Mouse (Mus musculus) neural tube, embryonic 14.5 days (tissue): ENCODE data around the gene Cxcl1. TPM values are rescaled to one million over a fixed set of nuclear protein-coding genes. Genes with fewer than 3 reads are reported as not detected.

Source experiments
- ATAC-seq: fragments of 200-750 bp; cut with Nextera tagmentation; 2 replicates; pipeline ENCODE4 v1.8.0; 2017; ENCODE audit warnings: low read depth, mild to moderate bottlenecking, moderate TSS enrichment, moderate library complexity
- H3K27ac ChIP-seq: fragments of 300-500 bp; sonication (generic); 2 replicates; pipeline ENCODE4 v1.5.1; 2014; ENCODE audit warnings: low read depth, mild to moderate bottlenecking, control low read depth, low read length, moderate library complexity, mixed read lengths
- H3K27me3 ChIP-seq: fragments of 300-500 bp; sonication (generic); 2 replicates; pipeline ENCODE4 v1.6.1; 2014; ENCODE audit warnings: low read length; ENCODE audit not compliant: control insufficient read depth, insufficient read depth
- H3K36me3 ChIP-seq: fragments of 300-500 bp; sonication (generic); 2 replicates; pipeline ENCODE4 v1.6.1; 2014; ENCODE audit warnings: low read length, mixed read lengths; ENCODE audit not compliant: control insufficient read depth, insufficient read depth
- H3K4me1 ChIP-seq: fragments of 300-500 bp; sonication (generic); 2 replicates; pipeline ENCODE4 v1.6.1; 2014; ENCODE audit warnings: low read length; ENCODE audit not compliant: control insufficient read depth, insufficient read depth
- H3K4me2 ChIP-seq: fragments of 300-500 bp; sonication (generic); 2 replicates; pipeline ENCODE4 v1.6.1; 2014; ENCODE audit warnings: mild to moderate bottlenecking, low read depth, low read length, control low read depth
- H3K4me3 ChIP-seq: fragments of 300-500 bp; sonication (generic); 2 replicates; pipeline ENCODE4 v1.5.1; 2014; ENCODE audit warnings: low read depth, low read length, control low read depth, mixed read lengths
- H3K9ac ChIP-seq: fragments of 300-500 bp; sonication (generic); replicated peaks from 2 replicates; pipeline ENCODE4 v1.6.1; 2014; ENCODE audit warnings: low read depth, mild to moderate bottlenecking, control low read depth, low read length, mixed read lengths
- H3K9me3 ChIP-seq: fragments of 300-500 bp; sonication (generic); 2 replicates; pipeline ENCODE4 v1.6.1; 2016; ENCODE audit warnings: low read length; ENCODE audit not compliant: control insufficient read depth
- WGBS: fragments of 180-500 bp; shearing (Covaris S2); extraction: QIAGEN DNeasy Blood & Tissue Kit; methylation state at CpG from one replicate; pipeline ENCODE4 v1.1.7; 2014; 5-methylcytosine and 5-hydroxymethylcytosine counted together
- polyA plus RNA-seq: library from polyadenylated mRNA; unstranded; fragments of >200 nt; fragmentation: Nextera tagmentation; extraction: Ambion mirVana; gene quantifications from 2 replicates; pipeline ENCODE4 v1.2.1, GENCODE M21; 2014

Cxcl1 gene
- polyA plus RNA-seq, 1 experiment from 2014 or later, result not detected

DNA sequence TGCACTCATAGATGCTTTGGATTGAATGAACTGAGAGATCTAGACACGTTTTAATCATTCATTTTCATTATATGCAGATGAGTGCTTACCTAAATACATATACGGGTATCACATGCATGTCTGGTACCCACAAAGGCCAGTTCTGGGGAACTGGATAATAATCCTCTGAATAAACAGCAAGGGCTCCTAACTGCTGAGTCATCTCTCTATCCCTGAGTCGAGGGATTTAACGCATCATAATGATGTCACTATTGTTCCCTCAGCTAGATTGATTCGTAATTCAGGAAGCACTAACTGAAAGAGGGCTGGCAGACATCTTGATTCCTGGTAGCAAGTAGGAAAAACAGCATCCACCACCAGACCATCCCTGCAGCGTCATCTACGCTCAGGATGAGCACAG lies 9.6 kb downstream of the Cxcl1 start:
- ATAC-seq, result no peak
- Histone ChIP-seq H3K27ac (no peak overlapping the region), H3K9ac (no peak overlapping the region), H3K4me3 (no peak overlapping the region), H3K27me3 (no peaks in the 10 kb centered on the region), H3K4me1 (0 out of 2 replicates have a peak, but pooled peaks cover 3% of the 10 kb centered on the region), H3K36me3 (no peaks in the 10 kb centered on the region), H3K9me3 (no peaks in the 10 kb centered on the region), H3K4me2 (no peak overlapping the region)
- WGBS, result 72% methylated on average over 7 of the region's 7 CpGs

DNA sequence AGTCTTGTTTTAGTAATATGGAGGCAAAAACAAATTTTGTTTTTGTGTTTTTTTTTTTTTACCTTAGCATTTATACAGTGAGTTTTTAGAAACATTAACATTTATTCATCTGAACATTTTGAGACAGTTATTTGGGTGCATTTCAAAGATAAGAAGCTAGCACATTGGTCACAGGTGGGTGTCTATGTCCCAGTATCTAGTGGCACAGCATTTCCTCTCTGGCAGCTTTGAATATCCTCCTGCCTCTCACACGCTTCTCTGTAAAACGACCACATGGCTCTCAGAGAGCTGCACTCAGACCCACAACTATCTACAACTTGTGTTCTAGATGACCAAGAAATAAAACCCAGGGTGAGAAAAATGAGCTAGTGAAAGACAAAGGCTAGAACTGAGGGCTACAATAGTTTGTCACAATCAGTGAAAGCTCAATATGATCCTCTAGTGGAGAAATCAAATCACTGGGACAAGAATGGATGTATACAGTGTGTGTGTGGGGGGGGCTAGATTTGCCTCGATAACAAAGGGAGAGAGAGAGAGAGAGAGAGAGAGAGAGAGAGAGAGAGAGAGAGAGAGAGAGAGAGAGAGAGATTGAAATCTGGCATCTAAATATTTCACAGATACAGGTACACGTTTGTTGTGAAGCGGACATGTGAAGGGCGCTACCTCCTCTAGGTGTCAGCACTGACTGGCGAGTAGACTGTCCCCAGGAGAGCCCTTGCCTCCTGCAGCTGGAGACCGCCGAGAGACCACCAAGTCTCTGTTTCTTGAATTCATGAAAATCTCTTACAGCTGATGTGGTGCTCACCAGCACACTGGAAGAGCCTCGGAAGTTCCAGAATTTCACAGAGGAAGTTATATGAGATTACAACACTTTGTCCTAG lies 11.6 kb downstream of the Cxcl1 start:
- Histone ChIP-seq H3K27me3 (no peaks in the 10 kb centered on the region), H3K27ac (no peak overlapping the region), H3K4me2 (peak overlapping the region; percentile 54), H3K36me3 (no peaks in the 10 kb centered on the region), H3K4me3 (peak overlapping the region; percentile 18; the same call in 1 of the 2 replicates), H3K9me3 (no peaks in the 10 kb centered on the region), H3K4me1 (0 out of 2 replicates have a peak, but pooled peaks cover 3% of the 10 kb centered on the region), H3K9ac (no peak overlapping the region)
- WGBS, result 18% methylated on average over 10 of the region's 10 CpGs
- peak; percentile 79; the same call in 1 of the 2 replicates for ATAC-seq

DNA sequence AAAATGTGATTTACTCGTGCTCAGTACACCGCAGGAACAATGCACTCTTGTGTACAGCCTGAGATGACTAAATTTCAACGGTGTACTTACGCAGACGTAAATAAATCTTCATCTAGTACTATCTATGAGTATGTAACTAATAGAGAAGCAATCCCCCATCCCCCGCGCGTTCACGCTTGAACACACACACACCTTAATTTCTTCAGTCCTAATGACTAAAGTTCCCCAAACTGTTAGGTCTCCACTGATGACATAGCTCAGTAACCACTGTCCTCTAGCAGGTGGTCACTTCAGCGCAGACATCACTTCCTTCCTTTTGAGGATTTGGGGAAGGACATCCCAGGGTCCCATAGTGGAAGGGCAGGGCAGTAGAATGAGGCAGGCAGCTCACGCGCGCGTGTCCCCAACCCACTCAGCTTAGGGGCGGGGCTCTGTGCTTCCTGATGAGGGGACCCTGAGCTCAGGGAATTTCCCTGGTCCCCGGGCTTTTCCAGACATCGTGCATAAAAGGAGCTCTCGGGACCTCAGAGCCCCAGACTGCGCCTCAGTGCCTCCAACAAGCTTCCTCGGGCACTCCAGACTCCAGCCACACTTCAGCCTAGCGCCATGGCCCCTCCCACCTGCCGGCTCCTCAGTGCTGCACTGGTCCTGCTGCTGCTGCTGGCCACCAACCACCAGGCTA lies 12.4 kb downstream of the Cxcl1 start, which contains the start of gene Cxcl2:
Gene Cxcl2 (plus strand): TSS at position 533 of the 682 bp plus-strand sequence.
- Histone ChIP-seq H3K27ac (no peak within 1 kb of the TSS), H3K36me3 (no peaks in the 10 kb centered on the region), H3K4me1 (0 out of 2 replicates have a peak, but pooled peaks cover 3% of the 10 kb centered on the region), H3K9me3 (no peaks in the 10 kb centered on the region), H3K4me2 (peak within 1 kb of the TSS; percentile 54), H3K27me3 (no peaks in the 10 kb centered on the region), H3K4me3 (peak within 1 kb of the TSS; percentile 18; the same call in 1 of the 2 replicates), H3K9ac (no peak within 1 kb of the TSS)
- peak; percentile 70; the same call in 1 of the 2 replicates for ATAC-seq
- WGBS, result 8% methylated on average over 22 of the region's 22 CpGs

DNA sequence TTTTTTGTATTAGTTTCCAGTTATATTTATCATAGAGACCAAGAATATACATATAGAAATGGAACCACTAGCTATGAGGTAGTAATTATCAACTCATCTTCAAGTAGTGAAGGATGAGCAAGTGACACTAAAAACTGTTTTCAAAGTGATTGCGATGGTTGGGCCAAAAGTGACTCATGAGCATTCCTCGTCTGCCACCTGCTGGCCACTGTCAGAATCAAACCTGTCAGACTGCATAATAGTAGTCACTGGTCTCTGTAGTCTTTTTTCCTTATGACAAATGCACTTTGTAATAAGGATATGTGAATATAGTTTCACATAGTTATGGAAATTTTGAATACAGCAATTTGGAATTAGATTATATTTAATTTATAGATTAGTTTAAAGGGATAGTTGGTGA lies 17.9 kb downstream of the Cxcl1 start:
- no peaks in the 10 kb centered on the region for H3K9me3 ChIP-seq
- H3K4me3 ChIP-seq, result no peak overlapping the region
- ATAC-seq, result peak; percentile 82
- no peak overlapping the region for H3K4me2 ChIP-seq
- no peak overlapping the region for H3K9ac ChIP-seq
- no peak overlapping the region for H3K27ac ChIP-seq
- WGBS, result 1% methylated on average over 2 of the region's 2 CpGs
- no peaks in the 10 kb centered on the region for H3K27me3 ChIP-seq
- no peaks in the 10 kb centered on the region for H3K36me3 ChIP-seq
- H3K4me1 ChIP-seq, result no peaks in the 10 kb centered on the region

DNA sequence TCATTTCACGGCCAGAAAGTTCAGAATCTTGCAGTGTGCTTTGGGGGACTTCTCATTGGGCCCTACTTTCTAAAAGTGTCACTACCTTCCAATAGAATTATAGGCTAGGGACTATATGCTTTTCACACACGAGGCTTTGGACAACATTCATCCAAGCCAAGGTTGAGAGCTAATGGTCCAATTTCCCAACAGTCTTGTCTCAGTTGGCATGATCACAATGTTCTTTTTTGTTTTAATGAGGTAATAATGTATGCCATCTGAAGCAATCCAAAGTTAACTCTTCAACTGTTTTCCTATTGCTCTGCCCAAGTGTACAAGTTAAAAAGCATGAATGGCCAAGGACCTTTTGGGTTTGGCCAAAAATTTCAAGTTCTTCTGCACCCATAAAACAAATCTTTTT lies 28.5 kb downstream of the Cxcl1 start:
- Histone ChIP-seq H3K4me3 (no peak overlapping the region), H3K4me1 (no peaks in the 10 kb centered on the region), H3K9me3 (no peaks in the 10 kb centered on the region), H3K36me3 (no peaks in the 10 kb centered on the region), H3K27ac (no peak overlapping the region), H3K27me3 (no peaks in the 10 kb centered on the region), H3K4me2 (no peak overlapping the region), H3K9ac (no peak overlapping the region)
- WGBS, result 84% methylated on average over 2 of the region's 2 CpGs
- no peak for ATAC-seq

DNA sequence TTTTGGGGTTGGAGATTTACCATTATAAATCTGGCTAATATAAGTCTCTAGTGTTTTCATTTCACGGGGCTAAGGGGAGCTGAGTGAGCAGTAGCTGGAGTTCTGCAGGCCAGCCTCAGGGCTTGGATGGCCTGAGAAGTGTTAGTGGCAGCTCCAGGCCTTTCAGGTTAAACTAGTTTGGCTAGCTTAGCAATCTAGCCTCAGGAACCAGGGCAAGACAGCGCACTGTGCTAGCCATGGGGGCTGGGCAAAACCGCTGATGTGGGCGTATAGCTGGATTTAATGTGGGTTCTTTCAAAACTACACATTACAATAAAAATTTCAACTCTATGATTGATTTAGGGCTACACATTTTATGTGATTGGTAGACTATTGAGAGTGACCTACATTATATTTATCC lies 31.9 kb downstream of the Cxcl1 start:
- ATAC-seq, result no peak
- Histone ChIP-seq H3K4me2 (no peak overlapping the region), H3K4me3 (no peak overlapping the region), H3K9me3 (no peaks in the 10 kb centered on the region), H3K27ac (no peak overlapping the region), H3K36me3 (no peaks in the 10 kb centered on the region), H3K9ac (no peak overlapping the region), H3K4me1 (no peaks in the 10 kb centered on the region), H3K27me3 (no peaks in the 10 kb centered on the region)
- WGBS, result 95% methylated on average over 4 of the region's 4 CpGs

DNA sequence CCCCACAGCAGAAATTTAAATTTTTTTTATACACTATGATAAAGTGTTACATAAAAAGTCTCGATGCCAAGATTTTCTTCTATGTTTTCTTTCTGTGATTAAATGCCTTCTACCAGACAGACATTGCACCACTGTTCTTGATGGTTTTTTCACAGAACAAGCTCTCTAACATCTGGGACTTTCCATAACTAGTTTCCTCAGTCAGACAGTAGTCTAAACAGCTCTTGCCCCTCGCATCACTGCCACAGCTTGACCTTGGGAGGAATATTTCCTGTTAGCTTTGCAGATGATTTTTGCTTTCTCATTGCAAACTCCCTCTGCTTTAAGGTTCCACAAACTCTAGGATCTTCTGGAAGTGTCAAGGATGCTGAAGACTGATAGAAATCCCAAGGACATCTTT lies 39.5 kb downstream of the Cxcl1 start:
- Histone ChIP-seq H3K4me2 (peak overlapping the region; percentile 61), H3K4me1 (peaks cover 7% of the 10 kb centered on the region), H3K36me3 (0 out of 2 replicates have a peak, but pooled peaks cover 3% of the 10 kb centered on the region), H3K27me3 (no peaks in the 10 kb centered on the region), H3K4me3 (peak overlapping the region; percentile 63), H3K9ac (peak overlapping the region; percentile 94), H3K9me3 (no peaks in the 10 kb centered on the region), H3K27ac (peak overlapping the region; percentile 97)
- WGBS, result 38% methylated on average over 2 of the region's 2 CpGs
- ATAC-seq, result peak; percentile 1; the same call in 1 of the 2 replicates

DNA sequence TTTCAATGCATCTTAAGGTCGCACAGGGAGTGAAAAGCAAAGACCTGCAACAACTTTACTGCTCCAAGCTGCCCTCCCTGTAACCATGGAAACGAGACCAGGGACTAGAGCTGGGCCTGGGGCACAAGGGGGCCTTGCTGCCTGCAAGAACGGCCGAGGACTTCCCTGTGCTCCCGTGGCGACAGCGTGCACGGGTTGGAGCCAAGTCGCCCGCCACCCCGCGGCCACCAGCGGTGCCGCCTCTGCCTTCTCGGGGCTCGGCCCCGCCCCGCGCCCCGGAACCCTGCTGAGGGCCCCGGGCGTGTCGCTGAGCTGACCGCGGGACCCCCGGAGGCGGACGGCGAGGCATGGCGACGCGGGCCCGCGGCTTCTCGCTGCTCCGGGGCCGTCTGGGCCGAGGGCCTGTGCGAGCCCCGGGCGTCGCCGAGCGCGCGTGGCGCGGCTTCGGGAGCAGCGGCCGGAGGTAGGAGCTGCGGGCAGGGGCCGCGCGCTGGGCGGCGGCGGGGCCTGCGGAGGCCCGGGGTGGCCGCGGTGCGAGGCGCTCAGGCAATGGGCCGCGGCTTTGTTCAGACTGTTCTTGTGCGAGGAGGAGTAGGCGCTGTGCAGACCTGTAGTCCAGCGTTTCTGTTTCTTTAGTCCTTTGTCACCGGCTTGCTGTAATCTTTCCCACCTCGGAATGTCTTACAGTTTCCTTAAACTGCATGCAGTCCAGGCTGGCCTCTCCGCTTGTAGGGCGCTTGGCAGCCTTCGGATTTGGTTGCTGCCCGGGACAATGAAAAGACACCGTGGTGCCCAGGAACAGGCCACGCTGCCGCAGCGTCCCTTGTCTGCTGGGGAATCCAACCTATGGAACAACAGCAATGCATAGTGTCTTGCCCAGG lies 40.2 kb downstream of the Cxcl1 start, which contains the start of gene Mthfd2l:
Gene Mthfd2l (plus strand): TSS at position 147 of the 881 bp plus-strand sequence.
- peak; percentile 99 for ATAC-seq
- WGBS, result under 1% methylated on average over 79 of the region's 79 CpGs
- 0 out of 2 replicates have a peak, but pooled peaks cover 3% of the 10 kb centered on the region for H3K36me3 ChIP-seq
- peaks cover 7% of the 10 kb centered on the region for H3K4me1 ChIP-seq
- peak within 1 kb of the TSS; percentile 61 for H3K4me2 ChIP-seq
- peak within 1 kb of the TSS; percentile 63 for H3K4me3 ChIP-seq
- H3K27ac ChIP-seq, result peak within 1 kb of the TSS; percentile 97
- no peaks in the 10 kb centered on the region for H3K27me3 ChIP-seq
- peak within 1 kb of the TSS; percentile 94 for H3K9ac ChIP-seq
- no peaks in the 10 kb centered on the region for H3K9me3 ChIP-seq
